Mouse (Mus musculus) neutrophil, adult 5-6 weeks (primary cell): ENCODE measurements at regions not wholly inside any gene's neighbourhood (a gene's known extent, or its start where the extent isn't known, plus 50 kb on each side); places are given as distances from the start of the nearest gene placed in this dataset.

ENCODE experiments used
- ATAC-seq: fragments of 151-379, 151-347 bp; 2 replicates; pipeline ENCODE4 v1.8.0; 2017; ENCODE audit warnings: mild to moderate bottlenecking, moderate TSS enrichment; ENCODE audit not compliant: insufficient number of reproducible peaks, poor library complexity, low FRiP score, severe bottlenecking; ENCODE audit errors: extremely low read depth

DNA sequence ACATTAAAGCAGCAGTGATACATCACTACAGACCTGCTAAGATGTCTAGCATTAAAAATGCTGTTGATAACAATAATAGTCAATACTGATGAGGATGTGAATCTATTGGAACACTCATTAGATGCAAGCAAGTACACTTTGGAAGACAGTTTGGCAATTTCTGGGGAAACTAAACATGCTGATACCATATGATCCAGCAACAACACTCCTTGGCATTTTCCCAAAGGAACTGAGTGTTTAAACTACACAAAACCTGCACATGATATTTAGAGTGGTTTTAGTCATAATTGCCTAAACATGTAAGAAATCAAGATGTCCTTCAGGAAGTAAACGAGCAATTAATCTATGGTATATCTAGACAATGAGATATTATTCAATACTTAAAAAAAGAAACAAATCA lies 95.2 kb downstream of the Gm10260 start:
- ATAC-seq = no peak

DNA sequence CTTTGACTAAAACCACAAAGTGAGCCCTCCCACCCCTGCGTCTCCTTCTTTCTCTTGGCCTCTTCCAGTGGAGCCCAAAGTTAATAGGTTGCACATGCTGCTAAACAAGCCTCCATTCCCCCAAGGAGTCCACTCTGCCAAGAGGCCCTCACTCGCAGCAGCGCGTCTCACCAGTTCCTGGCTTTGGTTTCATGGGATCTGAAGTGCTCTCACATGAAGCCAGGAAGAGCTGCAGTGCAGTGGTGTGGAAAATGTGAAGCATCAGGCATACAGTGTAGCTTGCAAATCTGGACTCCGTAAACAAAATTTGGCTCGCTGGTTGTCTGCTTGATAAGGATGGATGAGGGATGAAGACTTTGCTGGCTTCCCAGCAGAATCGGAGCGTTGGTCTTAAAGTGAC lies 97.7 kb downstream of the Gm10260 start:
- ATAC-seq = no peak

DNA sequence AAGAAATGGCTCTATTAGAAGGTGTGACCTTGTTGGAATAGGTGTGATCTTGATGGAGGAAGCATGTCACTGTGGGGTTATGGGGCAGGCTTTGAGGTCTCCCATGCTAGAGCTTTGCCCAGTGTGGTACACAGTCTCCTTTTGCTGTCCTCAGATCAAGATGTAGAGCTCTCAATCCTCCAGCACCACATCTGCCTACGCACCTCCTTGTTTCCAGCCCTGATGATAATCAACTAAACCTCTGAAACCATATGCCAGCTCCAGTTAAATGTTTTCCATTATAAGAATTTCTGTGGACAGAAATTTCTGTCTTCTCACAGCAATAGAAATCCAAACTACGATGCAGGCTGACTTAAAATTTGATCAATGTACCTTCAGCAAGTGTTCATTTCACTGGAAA lies 103.8 kb downstream of the Gm10260 start:
- no peak for ATAC-seq

DNA sequence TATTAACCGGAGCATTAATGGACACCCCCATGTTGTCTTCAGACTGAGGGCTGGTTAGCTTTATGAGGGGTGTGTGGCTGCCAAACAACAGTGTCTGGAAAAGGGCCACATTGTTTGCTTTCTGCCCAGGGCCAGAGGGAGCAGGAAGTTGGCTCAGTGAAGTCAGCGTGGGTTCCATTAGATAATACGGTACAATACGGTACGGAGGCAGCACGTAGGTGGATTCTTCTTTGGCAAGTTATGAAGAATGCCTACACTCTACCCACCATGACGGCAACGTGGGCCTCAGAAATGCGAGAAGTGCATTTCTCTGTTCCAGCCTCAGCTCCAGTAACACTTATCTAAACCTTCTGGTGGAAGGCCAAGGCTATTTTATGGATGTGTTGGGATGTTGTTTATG lies 108.2 kb downstream of the Gm10260 start:
- ATAC-seq = no peak

DNA sequence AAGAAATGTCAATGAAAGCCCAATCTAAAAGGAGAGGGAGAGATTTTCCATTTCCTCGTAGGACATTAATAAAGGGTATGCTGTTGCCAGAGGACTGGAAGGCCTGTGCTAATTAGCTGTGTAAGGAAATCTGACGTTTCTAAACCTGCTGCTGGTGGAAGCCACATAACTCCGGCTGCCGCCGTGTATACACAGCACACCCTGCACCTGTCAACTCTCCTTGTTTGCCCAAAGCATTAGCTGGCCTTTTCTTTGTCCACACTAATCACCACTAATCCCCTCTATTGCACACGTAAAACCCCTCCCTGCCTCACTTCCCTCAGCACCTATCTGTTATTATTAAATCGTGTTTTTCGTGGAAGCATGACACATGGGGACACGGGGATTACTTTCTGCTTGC lies 108.7 kb downstream of the Gm10260 start:
- ATAC-seq = no peak

DNA sequence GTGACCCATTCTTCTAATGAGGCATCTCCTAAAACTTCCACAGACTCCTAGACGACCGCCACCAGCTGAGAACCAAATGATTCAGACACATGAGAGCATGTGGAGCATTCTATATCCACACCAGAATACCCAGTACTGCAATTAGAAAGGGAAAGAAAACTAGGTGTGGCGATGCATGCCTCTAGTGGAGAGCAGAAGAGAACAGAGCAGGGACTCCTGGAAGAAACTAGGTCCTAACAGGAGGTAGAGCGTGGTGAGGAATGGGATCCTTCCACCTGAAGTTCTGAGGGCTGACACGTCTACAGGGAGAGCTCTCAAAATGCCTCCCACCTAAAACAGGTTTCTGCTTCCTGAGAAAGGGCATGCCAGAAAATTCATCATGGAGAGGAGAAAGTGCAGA lies 109.3 kb downstream of the Gm10260 start:
- no peak for ATAC-seq

DNA sequence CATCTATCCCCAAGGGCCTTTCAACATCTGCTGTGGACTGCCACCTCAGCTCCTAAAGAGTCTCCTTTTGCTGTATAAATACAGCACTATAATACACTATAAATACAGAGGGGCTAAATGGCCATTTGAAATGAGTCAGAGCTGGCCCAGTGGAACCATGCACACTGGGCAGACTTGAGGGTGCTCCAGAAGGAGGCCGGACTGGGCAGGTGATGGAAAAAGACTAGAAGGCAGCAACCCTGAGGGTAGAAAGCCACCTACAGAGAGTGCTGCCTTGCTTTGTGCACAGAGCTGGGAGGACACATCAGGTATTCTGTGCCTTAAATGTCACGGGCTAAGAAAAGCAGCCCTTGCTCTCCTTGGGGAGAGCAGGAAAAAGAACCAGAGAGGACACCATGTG lies 110.2 kb downstream of the Gm10260 start:
- ATAC-seq = no peak

DNA sequence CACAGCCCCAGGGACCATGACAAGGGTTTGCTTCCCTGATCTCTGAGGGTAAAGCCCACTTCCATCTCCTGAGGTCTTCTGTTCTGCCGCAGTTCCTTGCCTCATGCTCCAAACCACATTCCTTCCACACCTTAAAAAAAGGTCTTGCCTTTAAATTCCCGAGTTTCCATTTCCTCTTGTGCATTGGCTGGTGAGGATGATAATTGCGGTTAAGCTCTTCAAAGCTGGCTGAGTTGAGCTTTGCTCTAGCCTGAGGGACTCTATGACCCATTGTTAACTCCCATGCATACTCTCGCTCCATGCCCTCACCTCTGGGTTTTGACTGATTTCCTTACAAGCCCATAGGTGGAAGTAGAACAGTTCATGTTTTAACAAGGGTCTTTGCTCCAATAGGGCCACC lies 112.9 kb downstream of the Gm10260 start:
- no peak for ATAC-seq

DNA sequence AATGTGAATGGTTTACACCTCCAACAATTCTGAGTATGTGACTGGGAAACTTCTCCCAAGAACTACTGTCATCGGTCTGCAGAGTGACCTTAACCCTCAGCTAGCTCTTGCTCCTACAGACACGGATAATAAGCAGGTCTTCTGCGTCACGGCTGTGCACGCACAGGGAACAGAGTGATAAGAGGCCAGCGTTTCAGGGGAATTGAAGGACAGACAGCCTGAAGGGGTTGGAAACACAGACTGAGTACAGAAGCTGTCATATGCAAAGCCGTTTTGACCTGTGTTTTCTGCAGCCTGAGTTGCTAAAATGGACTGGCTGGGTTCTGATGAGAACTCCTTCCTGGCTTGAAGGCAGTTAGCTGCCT lies 114.4 kb downstream of the Gm10260 start:
- no peak for ATAC-seq

DNA sequence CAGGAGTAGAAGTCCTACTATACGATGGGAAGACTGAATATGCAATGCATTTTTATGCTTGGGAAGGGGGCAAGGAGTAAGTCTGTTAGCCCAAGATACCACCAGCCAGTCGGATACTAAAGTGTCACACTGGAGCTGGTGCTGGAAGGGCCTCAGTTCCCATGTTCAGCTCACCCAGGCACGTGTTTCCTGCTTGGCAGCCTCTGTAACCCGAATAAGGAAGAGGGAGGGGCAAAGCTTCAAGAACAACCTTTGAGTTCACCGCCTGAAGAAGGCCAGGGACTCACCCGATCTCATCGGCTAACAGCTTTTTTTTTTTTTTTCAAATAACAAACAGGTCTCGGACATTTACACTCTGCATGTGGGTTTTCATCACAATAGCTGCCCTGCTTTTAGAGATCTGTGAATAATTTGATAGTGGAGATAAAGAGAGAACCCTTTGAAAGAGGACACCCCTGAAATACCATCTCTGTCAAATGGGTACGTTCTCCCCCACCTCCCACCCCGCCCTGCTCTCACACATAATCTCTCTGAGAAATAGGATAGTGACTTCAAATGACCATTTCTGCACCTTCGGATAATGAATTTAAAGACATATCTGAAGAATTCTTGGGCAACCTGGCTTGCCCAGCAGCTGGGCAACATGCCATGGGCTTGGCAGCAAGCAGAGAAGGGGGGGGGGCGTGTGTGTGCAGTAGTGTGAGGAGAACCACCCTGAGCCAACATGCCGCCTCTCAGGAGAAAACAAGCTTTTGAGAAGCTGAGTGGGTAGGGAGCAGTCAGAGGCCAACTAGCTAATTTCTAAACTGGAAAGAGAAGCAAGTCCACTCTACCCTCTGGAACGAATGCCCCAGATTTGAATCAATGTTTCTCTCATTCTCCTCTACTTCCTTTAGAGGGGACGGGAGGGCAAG lies 115.1 kb downstream of the Gm10260 start:
- no peak for ATAC-seq

DNA sequence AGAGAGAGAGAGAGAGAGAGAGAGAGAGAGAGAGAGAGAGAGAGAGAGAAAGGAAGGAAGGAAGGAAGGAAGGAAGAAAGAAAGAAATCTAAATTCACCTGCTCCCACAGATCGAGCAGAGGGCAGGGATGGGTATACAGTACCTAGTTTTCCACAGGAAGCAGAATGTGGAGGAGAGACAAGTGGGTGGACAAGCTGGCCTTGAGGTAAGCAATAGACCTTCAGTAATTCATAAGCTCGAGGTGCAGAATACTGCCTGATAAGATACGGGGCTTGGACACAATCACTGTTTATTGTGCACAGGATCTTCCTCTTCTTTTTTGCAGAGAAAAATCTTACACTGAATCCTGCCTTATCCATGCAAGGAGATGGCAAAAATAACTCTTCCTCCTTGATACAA lies 120.2 kb downstream of the Gm10260 start:
- no peak for ATAC-seq

DNA sequence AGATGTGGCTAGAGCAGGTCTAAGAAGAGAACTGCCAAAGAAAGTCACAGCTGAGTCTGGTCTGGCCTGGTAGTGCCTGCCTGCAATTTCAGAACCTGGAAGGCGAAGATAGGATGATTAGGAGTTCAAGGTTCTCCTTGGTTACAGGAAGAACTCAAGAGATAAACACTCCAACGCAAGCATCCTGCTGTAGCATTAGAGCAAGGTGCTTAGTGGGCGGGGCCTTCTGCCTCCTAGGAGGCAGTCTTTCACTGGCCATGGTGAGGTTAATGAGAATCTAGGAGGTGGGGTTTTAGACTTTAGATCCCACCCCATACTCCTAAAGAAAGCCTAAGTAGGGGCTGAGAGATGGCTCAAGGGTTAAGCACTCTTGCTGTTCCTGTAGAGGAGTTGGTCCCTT lies 120.8 kb downstream of the Gm10260 start:
- no peak for ATAC-seq

DNA sequence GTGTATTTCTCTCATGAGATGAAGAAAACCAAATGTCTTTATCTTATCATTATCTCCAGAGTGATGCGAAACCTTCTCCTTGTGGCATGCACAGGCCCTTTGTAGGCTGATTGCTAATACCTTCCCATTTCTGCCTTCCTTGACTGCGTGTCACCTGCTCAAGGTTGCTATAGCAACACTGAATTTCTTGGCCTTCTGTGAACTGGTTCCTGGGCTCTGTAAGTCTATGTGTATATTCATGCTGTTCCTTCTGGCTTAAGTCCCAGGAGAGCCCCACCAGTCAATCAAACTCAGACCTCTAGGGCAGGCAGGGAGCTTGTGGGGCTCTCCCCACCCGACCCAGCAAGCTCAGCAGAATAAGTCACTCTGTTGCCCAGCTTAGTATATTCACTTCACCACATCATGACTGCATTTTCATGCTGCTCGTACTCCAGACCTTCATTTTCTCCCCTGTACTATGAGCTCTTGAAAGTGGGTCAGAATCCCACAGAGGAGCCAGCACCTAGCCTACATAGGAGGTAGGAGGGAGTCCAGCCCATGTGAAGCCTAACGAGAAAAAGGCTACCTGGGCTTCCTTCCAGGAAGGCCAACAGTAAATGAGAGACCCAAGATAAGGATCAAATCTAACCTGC lies 121.9 kb downstream of the Gm10260 start:
- no peak for ATAC-seq

DNA sequence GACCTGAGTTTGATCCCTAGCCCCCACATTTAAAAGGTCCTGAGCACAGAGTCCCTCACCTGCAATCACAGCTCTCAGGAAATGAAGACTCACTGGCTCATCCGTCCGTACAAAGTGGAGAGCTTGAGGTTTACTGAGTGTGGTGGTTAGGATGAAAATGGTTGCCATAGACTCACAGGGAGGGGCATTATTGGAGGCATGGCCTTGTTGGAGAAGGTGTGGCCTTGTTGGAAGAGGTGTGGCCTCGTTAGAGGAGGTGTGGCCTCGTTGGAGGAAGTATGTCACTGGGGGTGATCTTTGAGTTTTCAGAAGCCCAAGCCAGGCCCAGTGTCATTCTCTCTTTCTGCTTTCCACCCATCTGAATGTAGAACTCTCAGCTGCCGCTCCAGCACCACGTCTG lies 122.9 kb downstream of the Gm10260 start:
- no peak for ATAC-seq

DNA sequence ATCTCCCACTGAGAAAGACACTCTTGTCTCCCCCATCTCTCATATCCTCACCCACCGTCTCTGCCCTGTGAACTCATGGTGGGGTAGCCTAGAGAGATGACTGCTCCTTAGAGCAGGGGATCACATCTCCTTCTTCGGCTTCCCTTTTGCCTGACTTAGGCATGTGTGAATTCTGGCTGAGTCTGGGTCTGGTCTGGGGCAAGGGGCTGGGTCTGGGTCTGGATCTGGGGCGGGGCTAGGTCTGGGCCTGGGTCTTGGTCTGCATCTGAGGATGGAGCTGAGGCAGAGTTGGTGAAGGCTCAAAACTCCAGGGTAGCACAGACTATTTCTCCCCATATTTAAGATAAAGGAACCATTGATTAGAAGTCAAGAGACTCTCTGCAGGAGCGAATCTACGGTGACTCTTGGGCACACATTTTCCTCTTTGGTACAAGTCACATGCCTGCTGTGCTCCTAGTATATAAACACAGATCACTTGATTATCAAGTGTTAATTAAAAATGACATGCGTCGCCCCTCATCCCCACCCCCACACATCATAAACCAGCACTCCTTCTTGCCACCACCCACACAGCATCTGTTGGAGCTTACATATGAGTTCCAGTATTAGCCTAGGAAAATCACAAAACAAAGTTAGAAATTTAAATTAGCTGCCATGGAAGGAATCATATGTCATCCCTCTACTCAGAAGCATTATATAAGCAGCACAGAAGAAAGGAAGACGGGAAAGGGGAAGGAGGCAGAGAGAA lies 126.2 kb downstream of the Gm10260 start:
- ATAC-seq = no peak

DNA sequence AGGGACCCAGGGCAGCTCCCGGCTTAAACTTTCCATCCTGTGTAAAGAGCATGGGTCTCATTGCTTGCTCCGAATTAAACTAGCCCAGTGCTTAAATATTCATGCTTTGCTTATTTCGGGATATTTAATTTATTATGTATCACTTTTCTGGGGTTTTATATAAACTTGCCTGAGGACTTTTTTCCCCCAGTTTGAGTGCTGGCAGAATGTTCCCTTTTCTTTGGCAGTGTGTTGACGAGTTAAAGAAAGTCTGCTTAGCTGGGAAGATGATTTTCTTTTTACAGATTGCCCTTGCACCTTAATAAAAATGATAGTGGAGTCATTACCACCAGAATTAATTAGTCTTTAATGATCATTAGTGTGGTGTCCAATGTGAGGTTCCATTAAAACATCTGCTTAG lies 126.9 kb downstream of the Gm10260 start:
- no peak for ATAC-seq

DNA sequence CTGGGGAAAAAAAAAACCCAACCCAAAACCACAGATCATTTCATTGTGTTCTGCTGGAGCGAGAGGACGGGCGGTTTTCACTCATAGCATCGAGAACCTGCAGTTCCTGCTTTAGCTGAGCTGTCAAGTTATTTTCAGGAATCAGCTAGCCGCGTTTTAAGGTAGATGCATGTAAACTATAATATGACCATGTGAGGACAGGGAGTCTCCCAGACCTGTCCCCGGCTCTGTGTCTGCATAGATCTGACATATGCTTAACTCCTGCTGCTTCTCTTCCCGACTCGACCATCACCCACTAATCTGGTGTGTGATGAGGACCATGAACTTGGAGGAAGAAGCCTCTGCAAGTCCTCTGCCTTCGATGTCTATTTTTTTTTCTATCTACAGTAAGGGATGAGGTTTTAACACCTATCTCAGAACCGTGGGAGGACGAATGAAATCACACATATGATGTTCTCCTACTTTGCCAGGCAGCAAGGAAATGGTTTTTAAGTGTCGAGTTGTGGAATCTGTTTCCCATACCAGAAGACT lies 128.5 kb downstream of the Gm10260 start:
- no peak for ATAC-seq

DNA sequence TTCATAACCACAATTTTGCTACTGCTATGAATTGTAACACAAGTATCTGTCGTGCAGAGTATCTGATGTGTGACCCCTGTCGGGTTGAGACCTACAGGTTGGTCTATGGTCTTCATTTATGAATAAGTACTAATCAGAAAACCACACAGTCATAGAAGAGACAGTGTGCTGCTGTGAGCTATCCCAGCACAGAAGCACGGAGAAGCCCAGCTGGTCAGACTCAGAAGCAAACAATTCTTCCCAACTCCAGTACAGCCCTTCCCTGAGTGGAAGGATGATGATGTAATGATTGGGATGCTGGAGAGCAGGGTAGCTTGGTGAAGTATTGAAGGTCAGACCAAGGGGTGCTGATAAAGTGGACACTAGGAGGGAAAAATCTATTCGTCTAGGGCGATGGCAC lies 129.5 kb downstream of the Gm10260 start:
- ATAC-seq = no peak

DNA sequence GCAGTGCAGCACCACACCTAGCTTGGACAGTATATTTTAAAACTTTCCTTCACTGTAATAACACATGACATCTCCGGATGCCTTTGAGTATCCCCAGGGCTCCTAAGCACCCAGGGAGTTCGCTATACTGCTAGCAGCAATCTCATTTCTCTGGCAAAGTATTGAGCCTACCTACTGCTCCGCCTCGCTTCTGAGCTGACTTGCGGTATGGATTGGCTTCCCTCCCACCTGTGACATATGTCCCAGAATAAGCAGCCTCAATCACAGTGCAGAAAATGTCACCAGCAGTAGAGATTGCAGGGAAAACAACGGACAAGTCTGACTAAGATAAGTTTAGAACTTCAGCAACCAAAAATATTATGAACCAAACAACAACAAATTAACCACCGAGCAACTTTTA lies 131.8 kb downstream of the Gm10260 start:
- ATAC-seq = no peak

DNA sequence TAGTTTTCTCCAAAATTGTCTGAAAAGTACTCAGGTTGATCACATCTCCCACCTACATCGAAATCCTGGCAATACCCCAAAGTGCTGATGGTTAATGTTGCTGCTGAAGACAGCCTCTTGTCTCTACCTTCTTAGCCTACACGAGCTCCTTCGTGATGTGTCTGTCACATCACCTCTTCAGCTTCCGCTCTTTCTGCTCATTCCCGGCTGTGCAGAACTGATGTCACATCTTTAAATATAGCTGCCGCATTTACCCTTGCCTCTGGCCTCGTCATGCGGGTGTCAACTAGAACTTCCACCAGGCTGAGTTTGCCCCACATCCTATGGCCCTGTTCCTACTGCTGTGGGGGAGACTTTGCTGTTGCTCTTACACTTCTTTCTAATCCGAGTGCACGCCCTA lies 133.2 kb downstream of the Gm10260 start:
- ATAC-seq = no peak
